Mouse (Mus musculus): ENCODE results near the gene Qsox1.

DNA sequence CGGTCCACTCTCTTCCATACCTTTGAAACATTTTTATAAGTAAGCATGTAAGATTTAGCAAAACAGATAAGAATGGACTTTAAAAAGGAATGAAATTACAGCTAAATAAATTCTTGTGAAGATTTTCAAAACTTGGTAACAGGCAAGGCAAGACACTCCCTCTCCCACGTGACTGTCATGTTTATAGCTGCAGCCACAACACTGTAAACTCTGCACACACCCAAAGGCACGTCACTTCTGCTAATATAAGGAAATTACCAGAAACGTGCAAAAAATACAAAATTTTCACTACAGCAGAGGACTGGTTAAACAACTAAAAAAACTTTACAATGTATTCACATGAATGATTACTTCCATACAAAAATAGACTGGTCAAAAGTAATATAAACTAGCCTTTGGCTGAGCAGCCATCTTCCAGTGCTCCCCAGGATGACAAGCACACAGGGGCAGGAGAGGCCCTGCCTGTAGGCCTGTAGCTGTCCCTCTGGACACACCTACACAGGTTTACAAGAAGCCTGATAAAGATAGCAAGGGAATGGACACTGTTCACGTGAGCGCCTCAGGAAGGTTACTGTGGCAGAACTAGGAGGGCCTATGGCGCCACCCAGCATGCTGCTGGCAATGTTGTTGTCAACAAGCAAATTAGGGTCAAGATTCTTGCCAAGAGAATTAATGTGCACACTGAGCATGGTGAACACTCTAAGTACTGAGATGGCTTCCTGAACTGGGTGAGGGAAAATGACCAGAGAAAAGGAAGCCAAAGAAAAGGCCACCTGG, 42.4 kb upstream of the Qsox1 start:
- TF ChIP-seq USF2 (IDR thresholded peaks at IDR 0.05; ENCODE audit: borderline replicate concordance in 1 of 2, insufficient read depth in 1 of 2, low read depth in 1 of 2, low read length in 2 of 2) (no peak), TCF12 (IDR thresholded peaks at IDR 0.05; ENCODE audit: low read depth, low read length) (no peak), EP300 (IDR thresholded peaks at IDR 0.05; ENCODE audit: low read depth in 1 of 2, low read length in 2 of 2) (no peak), POLR2A (IDR thresholded peaks at IDR 0.05; ENCODE audit: control insufficient read depth in 1 of 2, insufficient read depth in 1 of 2, low read depth in 1 of 2, low read length in 2 of 2, poor library complexity in 1 of 2) (no peak), MYC (IDR thresholded peaks at IDR 0.05; ENCODE audit: low read depth, low read length) (no peak), SIN3A (IDR thresholded peaks at IDR 0.05; ENCODE audit: low read length) (no peak), CTCF (IDR thresholded peaks at IDR 0.05 in 2 of 3, conservative IDR thresholded peaks at IDR 0.05 in 1 of 3; ENCODE audit: control insufficient read depth in 1 of 3, insufficient read depth in 1 of 3, low read depth in 2 of 3, low read length in 3 of 3, poor library complexity in 1 of 3, severe bottlenecking in 1 of 3) (no peak), GATA1 (IDR thresholded peaks at IDR 0.05; ENCODE audit: low read depth, low read length) (no peak), ZMIZ1 (IDR thresholded peaks at IDR 0.05; ENCODE audit: low read depth, low read length) (no peak)
